In the genomic region with DNA sequence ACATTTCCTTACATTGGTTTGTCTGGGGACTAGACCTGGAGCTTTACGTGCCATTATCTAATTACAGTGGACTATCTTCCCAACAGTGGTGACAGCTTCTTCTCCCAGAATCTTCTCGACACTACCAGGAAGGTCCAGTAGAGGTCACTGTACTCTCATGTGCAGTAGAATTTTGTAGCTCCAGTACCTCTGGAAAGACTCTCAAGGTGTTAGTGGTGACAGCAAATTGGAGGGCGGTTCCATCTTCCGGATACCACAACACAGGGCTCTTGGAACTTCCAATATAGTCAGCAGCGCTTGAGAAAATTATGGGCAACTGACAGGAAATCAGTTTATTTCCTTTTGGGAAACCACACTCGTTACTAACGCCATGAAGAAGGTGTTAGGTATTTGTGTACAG, we compare ENCODE assay signal across 9 mouse cellular contexts. TPM values are rescaled to one million over a fixed set of nuclear protein-coding genes. Genes with fewer than 3 reads are reported as not detected.
A peak's percentile ranks its signal among the peaks of the same experiment; 100 is the strongest.
DNase-seq lines count a peak whose midpoint lies in the region; ATAC-seq and TF ChIP-seq lines count a peak whose summit lies in the region.
"Had no signal": no experiment of that assay in that cellular context is flagged by ENCODE, and none has a peak within 500 bp of the region (broad histone marks: within the 10 kb centered on the region; RNA-seq: fewer than 3 reads in every experiment).

No protein-coding gene starts in this region.

- H3K9ac ChIP-seq in midbrain, embryonic 11.5 days (ENCODE audit: low read length): no peak overlapping the region
- no peak overlapping the region for H3K9ac ChIP-seq in midbrain, embryonic 16.5 days (ENCODE audit: low read depth, low read length)

- no peak overlapping the region for H3K4me3 ChIP-seq in midbrain, embryonic 11.5 days (ENCODE audit: low read depth, low read length)
- H3K4me3 ChIP-seq in midbrain, embryonic 16.5 days (ENCODE audit: low read depth, low read length): no peak overlapping the region
- H3K4me3 ChIP-seq in thymus, adult 2 months (ENCODE audit: control insufficient read depth, insufficient read depth, low read length): no peak overlapping the region
- H3K4me3 ChIP-seq: erythroblast, embryonic 14.5 days had no signal

- WGBS in midbrain, embryonic 11.5 days: 44% methylated on average over 7 of the region's 7 CpGs
- WGBS in midbrain, embryonic 16.5 days: 42% methylated on average over 7 of the region's 7 CpGs
- WGBS in thymus, adult 2 months: 14% methylated on average over 7 of the region's 7 CpGs

- H3K36me3 ChIP-seq in midbrain, embryonic 11.5 days (ENCODE audit: control insufficient read depth, insufficient read depth, low read length): no peaks in the 10 kb centered on the region
- H3K36me3 ChIP-seq in midbrain, embryonic 16.5 days (ENCODE audit: control insufficient read depth, insufficient read depth, low read length): no peaks in the 10 kb centered on the region
- H3K36me3 ChIP-seq in thymus, adult 2 months (ENCODE audit: control insufficient read depth, insufficient read depth, low read length): no peaks in the 10 kb centered on the region

- H3K4me2 ChIP-seq in midbrain, embryonic 11.5 days: no peak overlapping the region
- no peak overlapping the region for H3K4me2 ChIP-seq in midbrain, embryonic 16.5 days (ENCODE audit: low read length)

- no peak for ATAC-seq in midbrain, embryonic 11.5 days (ENCODE audit: low FRiP score)
- no peak for ATAC-seq in midbrain, embryonic 16.5 days
- peak; percentile 40 for ATAC-seq in activated CD4-positive, CD25-positive, alpha-beta regulatory T cell, adult 4 months
- ATAC-seq in megakaryocyte-erythroid progenitor cell, adult 5-6 weeks (replicated peaks; ENCODE audit: low FRiP score, low TSS enrichment, poor library complexity, severe bottlenecking): peak; percentile 82

- peaks cover 2% of the 10 kb centered on the region; the same call in 1 of the 2 replicates for H3K4me1 ChIP-seq in midbrain, embryonic 11.5 days (ENCODE audit: control insufficient read depth, insufficient read depth, low read length)
- no peaks in the 10 kb centered on the region for H3K4me1 ChIP-seq in midbrain, embryonic 16.5 days (ENCODE audit: control insufficient read depth, insufficient read depth, low read length)
- no peaks in the 10 kb centered on the region for H3K4me1 ChIP-seq in thymus, adult 2 months (replicated peaks; ENCODE audit: control insufficient read depth, insufficient read depth, low read length)

- no peak for TF ChIP-seq CTCF in thymus, adult 2 months (IDR thresholded peaks at IDR 0.05; ENCODE audit: borderline replicate concordance, control insufficient read depth, extremely low read depth, insufficient read depth, low read length, poor library complexity)

- TF ChIP-seq POLR2A in thymus, adult 2 months (IDR thresholded peaks at IDR 0.05; ENCODE audit: control insufficient read depth, extremely low read depth, insufficient read depth, low read length, poor library complexity): no peak

- no peaks in the 10 kb centered on the region for H3K27me3 ChIP-seq in midbrain, embryonic 11.5 days (ENCODE audit: control insufficient read depth, insufficient read depth, low read length)
- H3K27me3 ChIP-seq in midbrain, embryonic 16.5 days (ENCODE audit: control insufficient read depth, insufficient read depth, low read depth, low read length): peaks cover 3% of the 10 kb centered on the region; the same call in 1 of the 2 replicates
- H3K27me3 ChIP-seq in thymus, adult 2 months (ENCODE audit: control insufficient read depth, insufficient read depth, low read length): no peaks in the 10 kb centered on the region

- H3K27ac ChIP-seq in midbrain, embryonic 11.5 days (ENCODE audit: low read depth, low read length): no peak overlapping the region
- no peak overlapping the region for H3K27ac ChIP-seq in midbrain, embryonic 16.5 days (ENCODE audit: low read length)
- H3K27ac ChIP-seq in thymus, adult 2 months (ENCODE audit: control insufficient read depth, insufficient read depth, low read length): no peak overlapping the region

- peak; percentile 97 for DNase-seq in midbrain, embryonic 11.5 days (ENCODE audit: low spot score, missing footprints)
- peak; percentile 34 to 79 for DNase-seq in cerebellum, postnatal 4 days (ENCODE audit: low spot score in 2 of 2)
- DNase-seq in heart, postnatal 14 days: peak; percentile 61 to 83
- DNase-seq in left cerebral cortex, adult 18-20 months (ENCODE audit: low spot score in 2 of 2): peak; percentile 72 to 87
- peak; percentile 84 for DNase-seq in thymus, adult 2 months

- intact Hi-C loops in heart, postnatal 14 days (cut with DNase I): loop anchor here (2.0 to 10.0 kb wide), 2 partner anchors 156 to 298 kb away; no protein-coding TSS in a partner anchor

- no peaks in the 10 kb centered on the region for H3K9me3 ChIP-seq in midbrain, embryonic 11.5 days (ENCODE audit: control insufficient read depth, low read length)
- no peaks in the 10 kb centered on the region for H3K9me3 ChIP-seq in midbrain, embryonic 16.5 days (replicated peaks; ENCODE audit: control insufficient read depth, low read length, poor library complexity, severe bottlenecking)

RNA-seq across cellular contexts. Expression of a gene that starts 12.7 kb away (rescaled TPM):
- 19.6 and 19.9 TPM in 2 replicates for polyA plus RNA-seq in midbrain, embryonic 11.5 days (2014; fragmentation: Nextera tagmentation; extraction: Ambion mirVana)
- 0.14 and 0.30 TPM in 2 replicates for polyA plus RNA-seq in midbrain, embryonic 16.5 days (2015; fragmentation: Nextera tagmentation; extraction: Ambion mirVana)
- under 1 TPM in 1 of 2 experiments, not detected in 1; 0.17 TPM for polyA plus RNA-seq in activated CD4-positive, CD25-positive, alpha-beta regulatory T cell, adult 4 months (2017; shearing (Covaris generic))
- under 1 TPM in 1 of 2 experiments, not detected in 1; 0.15 TPM for total RNA-seq in heart, postnatal 14 days (2021)
- not detected for total RNA-seq in left cerebral cortex, adult 18-20 months (2021)
- total RNA-seq in megakaryocyte-erythroid progenitor cell, adult 5-6 weeks (2014; fragmentation: Nextera tagmentation): not detected in 2 replicates
- 0.65 TPM in 1 of 2 replicates, not detected in the other for total RNA-seq in megakaryocyte-erythroid progenitor cell, adult 5-6 weeks (2017)
- 1.1 and 1.3 TPM in 2 replicates for polyA plus RNA-seq in thymus, adult 2 months (2012; rRNA removed)
- polyA plus RNA-seq: erythroblast, embryonic 14.5 days had no signal

Comparison
In these comparisons a context has a peak if more than half of its experiments do, and no peak if none do; other contexts are left out.
1. ATAC-seq: peak in activated CD4-positive, CD25-positive, alpha-beta regulatory T cell, adult 4 months (single experiment) and megakaryocyte-erythroid progenitor cell, adult 5-6 weeks (single experiment); none in midbrain, embryonic 11.5 days (single experiment) and midbrain, embryonic 16.5 days (single experiment).
2. Peak in every context shown above with its lines, with median percentiles within 50 percentile points of each other: DNase-seq.